13 mouse cellular contexts compared by ENCODE assay signal in genomic region chr3:116080939-116081676, GRCm38 (mm10). TPM values are rescaled to one million over a fixed set of nuclear protein-coding genes. Genes with fewer than 3 reads are reported as not detected.
DNase-seq lines count a peak whose midpoint lies in the region; ATAC-seq and TF ChIP-seq lines count a peak whose summit lies in the region.
"Had no signal": no experiment of that assay in that cellular context is flagged by ENCODE, and none has a peak within 500 bp of the region (broad histone marks: within the 10 kb centered on the region; RNA-seq: fewer than 3 reads in every experiment).

No protein-coding gene starts in this region.

- no peak overlapping the region for H3K27ac ChIP-seq in lung, postnatal 0 days (ENCODE audit: low read length)
- H3K27ac ChIP-seq in stomach, embryonic 16.5 days (ENCODE audit: low read length): peak overlapping the region; percentile 68
- H3K27ac ChIP-seq: forebrain, embryonic 10.5 days; hindbrain, embryonic 14.5 days; limb, embryonic 12.5 days had no signal

- TF ChIP-seq EP300 in lung, postnatal 0 days (IDR thresholded peaks at IDR 0.05): no peak

- H3K4me3 ChIP-seq in lung, postnatal 0 days (ENCODE audit: low read depth, low read length): no peak overlapping the region
- no peak overlapping the region for H3K4me3 ChIP-seq in stomach, embryonic 16.5 days (replicated peaks; ENCODE audit: low read length)
- H3K4me3 ChIP-seq: forebrain, embryonic 10.5 days; limb, embryonic 12.5 days had no signal

- ATAC-seq in lung, postnatal 0 days: no peak
- peak; percentile 57; the same call in 1 of the 2 replicates for ATAC-seq in stomach, embryonic 16.5 days (ENCODE audit: insufficient read depth, low FRiP score)
- ATAC-seq: CD4-positive, CD25-positive, alpha-beta regulatory T cell, adult 4 months had no signal

- H3K4me2 ChIP-seq in lung, postnatal 0 days (replicated peaks; ENCODE audit: low read depth, low read length): no peak overlapping the region
- 0 out of 2 replicates have a peak overlapping the region, but pooled peaks have one; percentile 6 for H3K4me2 ChIP-seq in stomach, embryonic 16.5 days (ENCODE audit: low read depth, low read length)
- H3K4me2 ChIP-seq: hindbrain, embryonic 14.5 days; limb, embryonic 12.5 days had no signal

- DNase-seq in gastrocnemius, adult 18-20 months (ENCODE audit: low spot score): peak; percentile 8
- no peak for DNase-seq in gastrocnemius, postnatal 10 days
- no peak for DNase-seq in lung, postnatal 0 days (ENCODE audit: low spot score)
- no peak for DNase-seq in lung, postnatal 25 days (ENCODE audit: low spot score)
- peak; percentile 37 to 39 for DNase-seq in heart, postnatal 10 days
- no peak for DNase-seq in spleen, postnatal 10 days (ENCODE audit: low spot score in 2 of 2)
- no peak for DNase-seq in cerebellum, adult 8-10 months
- DNase-seq: cerebellum, adult 11 months had no signal

- H3K9ac ChIP-seq in lung, postnatal 0 days (replicated peaks; ENCODE audit: low read depth): no peak overlapping the region
- no peak overlapping the region for H3K9ac ChIP-seq in stomach, embryonic 16.5 days (ENCODE audit: low read length)
- H3K9ac ChIP-seq: hindbrain, embryonic 14.5 days; limb, embryonic 12.5 days had no signal

- no peaks in the 10 kb centered on the region for H3K27me3 ChIP-seq in lung, postnatal 0 days (replicated peaks; ENCODE audit: insufficient read depth, low read length)
- H3K27me3 ChIP-seq in stomach, embryonic 16.5 days (ENCODE audit: control insufficient read depth, insufficient read depth, low read length): no peaks in the 10 kb centered on the region
- H3K27me3 ChIP-seq: limb, embryonic 12.5 days had no signal

- H3K9me3 ChIP-seq in lung, postnatal 0 days (ENCODE audit: low read length): no peaks in the 10 kb centered on the region
- no peaks in the 10 kb centered on the region for H3K9me3 ChIP-seq in stomach, embryonic 16.5 days (replicated peaks; ENCODE audit: control insufficient read depth, low read length)
- H3K9me3 ChIP-seq: forebrain, embryonic 10.5 days; limb, embryonic 12.5 days had no signal

- peak; percentile 47 for TF ChIP-seq CTCF in lung, postnatal 0 days (IDR thresholded peaks at IDR 0.05)

- WGBS in lung, postnatal 0 days: 53% methylated on average over 7 of the region's 7 CpGs
- WGBS in stomach, embryonic 16.5 days: 41% methylated on average over 7 of the region's 7 CpGs

- no peaks in the 10 kb centered on the region for H3K36me3 ChIP-seq in lung, postnatal 0 days (ENCODE audit: insufficient read depth, low read length)
- no peaks in the 10 kb centered on the region for H3K36me3 ChIP-seq in stomach, embryonic 16.5 days (ENCODE audit: control insufficient read depth, insufficient read depth, low read length)
- H3K36me3 ChIP-seq: forebrain, embryonic 10.5 days; limb, embryonic 12.5 days had no signal

- intact Hi-C loops in heart, postnatal 10 days (cut with DNase I): no loop called here

- no peaks in the 10 kb centered on the region for H3K4me1 ChIP-seq in lung, postnatal 0 days (ENCODE audit: insufficient read depth, low read depth, low read length)
- H3K4me1 ChIP-seq in stomach, embryonic 16.5 days (ENCODE audit: control insufficient read depth, insufficient read depth, low read length): 0 out of 2 replicates have a peak, but pooled peaks cover 3% of the 10 kb centered on the region
- H3K4me1 ChIP-seq: forebrain, embryonic 10.5 days had no signal

RNA-seq across cellular contexts. Expression of gene Vcam1, which starts 48.4 kb away (rescaled TPM):
- total RNA-seq in gastrocnemius, adult 18-20 months (2021): 1 to 10 TPM; 1.7 to 3.1 TPM
- total RNA-seq in gastrocnemius, postnatal 10 days (2021): 10 to 100 TPM; 12.6 to 14.2 TPM
- 54.1 and 55.0 TPM in 2 replicates for polyA plus RNA-seq in lung, postnatal 0 days (2015; fragmentation: Nextera tagmentation; extraction: Ambion mirVana)
- 10 to 100 TPM; 16.5 to 17.6 TPM for total RNA-seq in heart, postnatal 10 days (2021)
- 63.3 and 65.7 TPM in 2 replicates for polyA plus RNA-seq in stomach, embryonic 16.5 days (2015; fragmentation: Nextera tagmentation; extraction: Ambion mirVana)

Comparison
In these comparisons a context has a peak if more than half of its experiments do, and no peak if none do; other contexts are left out.
1. DNase-seq: peak in gastrocnemius, adult 18-20 months (single experiment) and heart, postnatal 10 days (2 of 2); none in gastrocnemius, postnatal 10 days (single experiment), lung, postnatal 0 days (single experiment), lung, postnatal 25 days (single experiment), spleen, postnatal 10 days (0 of 2) and cerebellum, adult 8-10 months (single experiment).